Mouse (Mus musculus) testis, adult 10 weeks (tissue): ENCODE results near the gene Ap5s1. TPM values are rescaled to one million over a fixed set of nuclear protein-coding genes. Genes with fewer than 3 reads are reported as not detected.

Experiments used
- polyA plus RNA-seq: library from polyadenylated mRNA; stranded (reverse); fragments of 350-450 nt; fragmentation: Illumina TruSeq; extraction: RNeasy Lipid Tissue Mini Kit (QIAGEN cat#74804); gene quantifications from one replicate; pipeline ENCODE4 v1.2.3, GENCODE M21; 2014; ENCODE audit warnings: low read depth, low replicate concordance

Gene Ap5s1
- 3.3 TPM for polyA plus RNA-seq

GRCm38 (mm10) chr2:131206778-131207177 is at the start of gene Ap5s1:
Ap5s1 (plus strand) TSS chr2:131207078.

GRCm38 (mm10) chr2:131159938-131160581 is 46.8 kb upstream of the Ap5s1 start, which contains the start of gene 1700037H04Rik:
1700037H04Rik (minus strand) TSS chr2:131160081.

GRCm38 (mm10) chr2:131179990-131180587 is 26.8 kb upstream of the Ap5s1 start, which contains the start of gene Cenpb:
Cenpb (minus strand) TSS chr2:131180067.

GRCm38 (mm10) chr2:131186771-131187601 is 19.9 kb upstream of the Ap5s1 start, which contains the start of the genes Cdc25b and Spef1:
Cdc25b (plus strand) TSS chr2:131186949.
Spef1 (minus strand) TSS chr2:131187282.

GRCm38 (mm10) chr2:131233307-131234126 is 26.6 kb downstream of the Ap5s1 start, which contains the start of gene Mavs:
Mavs (plus strand) TSS chr2:131234063.

GRCm38 (mm10) chr2:131262213-131262672 is 55.4 kb downstream of the Ap5s1 start, which contains the start of gene Pank2:
Pank2 (plus strand) TSS chr2:131262495.

Other genes with a start within 250 kb of the Ap5s1 start
- gene Gfra4, start 164.0 kb upstream of the Ap5s1 start, polyA plus RNA-seq, result 3.4 TPM
- gene Adam33, start 143.3 kb upstream of the Ap5s1 start, polyA plus RNA-seq, result not detected
- gene Siglec1, start 120.3 kb upstream of the Ap5s1 start, polyA plus RNA-seq, result 0.06 TPM
- 0.57 TPM for gene Hspa12b, start 79.8 kb upstream of the Ap5s1 start, polyA plus RNA-seq
- not detected for gene Gm11037, start 73.6 kb upstream of the Ap5s1 start, polyA plus RNA-seq
- gene 1700037H04Rik, start 47.0 kb upstream of the Ap5s1 start, polyA plus RNA-seq, result 14.9 TPM
- gene Cenpb, start 27.0 kb upstream of the Ap5s1 start, polyA plus RNA-seq, result 2.8 TPM
- gene Cdc25b, start 20.1 kb upstream of the Ap5s1 start, polyA plus RNA-seq, result 0.41 TPM
- gene Spef1, start 19.8 kb upstream of the Ap5s1 start, polyA plus RNA-seq, result 2.4 TPM
- 1.9 TPM for gene Mavs, start 27.0 kb downstream of the Ap5s1 start, polyA plus RNA-seq
- 58.3 TPM for gene Pank2, start 55.4 kb downstream of the Ap5s1 start, polyA plus RNA-seq
- gene Rnf24, start 145.8 kb downstream of the Ap5s1 start, polyA plus RNA-seq, result 16.6 TPM